In the genomic region with DNA sequence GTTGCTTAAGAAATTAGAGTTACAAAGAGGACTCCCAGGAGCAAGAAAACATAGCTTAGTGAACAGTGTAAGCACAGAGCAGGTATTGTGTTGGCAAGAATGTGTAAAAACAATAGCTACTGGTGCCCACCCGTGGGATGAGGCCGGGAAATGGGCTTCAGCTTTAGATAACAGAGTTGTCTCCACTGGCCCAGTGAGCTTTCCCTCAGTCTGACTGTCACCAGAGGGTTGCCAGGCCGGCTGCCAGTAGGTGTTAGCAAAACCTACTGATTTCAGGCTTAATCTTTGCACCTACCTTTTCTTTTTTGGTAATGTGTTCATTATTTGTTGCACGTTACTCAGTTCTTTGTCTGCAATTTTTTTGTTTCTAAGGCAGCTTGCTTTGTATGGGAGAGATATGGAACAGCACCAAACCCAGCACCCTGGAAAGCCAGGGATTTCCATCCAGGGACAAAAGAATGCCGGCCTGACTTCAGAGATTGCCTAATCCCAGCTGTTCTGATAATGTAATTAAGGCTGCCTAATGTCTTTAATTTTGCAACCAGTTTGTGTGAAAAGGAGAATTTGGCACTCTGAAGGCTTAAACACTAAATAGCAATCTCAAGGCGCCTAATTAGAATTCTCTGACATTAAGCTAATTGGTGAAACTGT, we compare ENCODE assay signal across 10 mouse cellular contexts. TPM values are rescaled to one million over a fixed set of nuclear protein-coding genes. Genes with fewer than 3 reads are reported as not detected.
DNase-seq lines count a peak whose midpoint lies in the region; ATAC-seq lines count a peak whose summit lies in the region.
"Had no signal": no experiment of that assay in that cellular context is flagged by ENCODE, and none has a peak within 500 bp of the region (broad histone marks: within the 10 kb centered on the region; RNA-seq: fewer than 3 reads in every experiment).

No protein-coding gene starts in this region.

- 43% methylated on average over 6 of the region's 6 CpGs for WGBS in heart, embryonic 11.5 days (ENCODE audit: insufficient replicate concordance)

- H3K9ac ChIP-seq in heart, embryonic 11.5 days (ENCODE audit: low read depth, low read length) = no peak overlapping the region
- H3K9ac ChIP-seq: limb, embryonic 13.5 days had no signal

- intact Hi-C loops in heart, postnatal 36 days (cut with DNase I) = no loop called here

- H3K4me2 ChIP-seq in heart, embryonic 11.5 days = no peak overlapping the region
- H3K4me2 ChIP-seq: limb, embryonic 13.5 days had no signal

- no peaks in the 10 kb centered on the region for H3K27me3 ChIP-seq in heart, embryonic 11.5 days (ENCODE audit: control insufficient read depth, insufficient read depth, low read length)
- H3K27me3 ChIP-seq: limb, embryonic 13.5 days had no signal

- H3K9me3 ChIP-seq in heart, embryonic 11.5 days (replicated peaks; ENCODE audit: control insufficient read depth, low read length) = 0 out of 2 replicates have a peak, but pooled peaks cover 3% of the 10 kb centered on the region
- H3K9me3 ChIP-seq: limb, embryonic 13.5 days had no signal

- peaks cover 4% of the 10 kb centered on the region; the same call in 1 of the 2 replicates for H3K36me3 ChIP-seq in heart, embryonic 11.5 days (ENCODE audit: control insufficient read depth, insufficient read depth, low read length)

- peak; percentile 55 for DNase-seq in heart, adult 8-10 months (ENCODE audit: low spot score)
- peak; percentile 13 for DNase-seq in thymus, postnatal 4 days
- no peak for DNase-seq in thymus, postnatal 10 days (ENCODE audit: low spot score in 2 of 2)
- DNase-seq in heart, postnatal 36 days = peak; percentile 25 to 27
- DNase-seq in cerebellum, adult 11 months = no peak
- DNase-seq in right cerebral cortex, postnatal 14 days = no peak
- no peak for DNase-seq in kidney, postnatal 14 days

- H3K4me3 ChIP-seq in heart, embryonic 11.5 days (ENCODE audit: low read depth, low read length) = no peak overlapping the region
- H3K4me3 ChIP-seq: limb, embryonic 13.5 days had no signal

- no peak for ATAC-seq in heart, embryonic 11.5 days (replicated peaks; ENCODE audit: insufficient number of reproducible peaks, low FRiP score, low TSS enrichment)
- ATAC-seq: intestine, postnatal 0 days had no signal

- peaks cover 3% of the 10 kb centered on the region; the same call in 1 of the 2 replicates for H3K4me1 ChIP-seq in heart, embryonic 11.5 days (ENCODE audit: control insufficient read depth, insufficient read depth, low read length)
- H3K4me1 ChIP-seq: limb, embryonic 13.5 days had no signal

- H3K27ac ChIP-seq in heart, embryonic 11.5 days (ENCODE audit: low read depth, low read length) = no peak overlapping the region
- H3K27ac ChIP-seq: limb, embryonic 13.5 days had no signal

RNA-seq across cellular contexts. Expression of a gene that starts 35.5 kb away (rescaled TPM):
- 10 to 100 TPM; 10.7 to 11.6 (median 11.0) TPM for total RNA-seq in heart, adult 8-10 months (2022)
- 12.5 and 14.4 TPM in 2 replicates for polyA plus RNA-seq in heart, embryonic 11.5 days (2014; fragmentation: Nextera tagmentation; extraction: Ambion mirVana)
- total RNA-seq in heart, postnatal 36 days (2021) = 10 to 100 TPM; 13.1 to 13.9 TPM

Comparison
In these comparisons a context has a peak if more than half of its experiments do, and no peak if none do; other contexts are left out.
1. DNase-seq: peak in heart, adult 8-10 months (single experiment), thymus, postnatal 4 days (single experiment) and heart, postnatal 36 days (2 of 2); none in thymus, postnatal 10 days (0 of 2), cerebellum, adult 11 months (single experiment), right cerebral cortex, postnatal 14 days (single experiment) and kidney, postnatal 14 days (single experiment).